Mouse (Mus musculus) MEL (cell line): Measurements from ENCODE around the gene Mchr1.

ENCODE experiments used
- BHLHE40 ChIP-seq: IDR thresholded peaks from 2 replicates; pipeline ENCODE4 v1.6.1; 2012; ENCODE audit warnings: low read depth, mild to moderate bottlenecking, inconsistent platforms, low read length, improper control_type of control experiment, borderline replicate concordance
- CTCF ChIP-seq, 3 experiments: IDR thresholded peaks in 2 of 3; conservative IDR thresholded peaks in 1 of 3; 2 replicates each; pipeline ENCODE4 v1.5.1; 2011 to 2012; ENCODE audit warnings: low read length in 3 of 3, low read depth in 2 of 3, mild to moderate bottlenecking in 2 of 3, improper control_type of control experiment in 1 of 3, inconsistent platforms in 1 of 3, mixed read lengths in 1 of 3, moderate library complexity in 1 of 3; ENCODE audit not compliant: control insufficient read depth in 1 of 3, insufficient read depth in 1 of 3, poor library complexity in 1 of 3, severe bottlenecking in 1 of 3
- UBTF ChIP-seq: IDR thresholded peaks from 2 replicates; pipeline ENCODE4 v1.6.1; 2012; ENCODE audit warnings: low read depth, mild to moderate bottlenecking, inconsistent platforms, low read length, improper control_type of control experiment, moderate library complexity, borderline replicate concordance; ENCODE audit not compliant: insufficient read depth
- ZC3H11A ChIP-seq: IDR thresholded peaks from 2 replicates; pipeline ENCODE4 v1.6.1; 2012; ENCODE audit warnings: low read depth, mild to moderate bottlenecking, inconsistent platforms, low read length, improper control_type of control experiment

DNA sequence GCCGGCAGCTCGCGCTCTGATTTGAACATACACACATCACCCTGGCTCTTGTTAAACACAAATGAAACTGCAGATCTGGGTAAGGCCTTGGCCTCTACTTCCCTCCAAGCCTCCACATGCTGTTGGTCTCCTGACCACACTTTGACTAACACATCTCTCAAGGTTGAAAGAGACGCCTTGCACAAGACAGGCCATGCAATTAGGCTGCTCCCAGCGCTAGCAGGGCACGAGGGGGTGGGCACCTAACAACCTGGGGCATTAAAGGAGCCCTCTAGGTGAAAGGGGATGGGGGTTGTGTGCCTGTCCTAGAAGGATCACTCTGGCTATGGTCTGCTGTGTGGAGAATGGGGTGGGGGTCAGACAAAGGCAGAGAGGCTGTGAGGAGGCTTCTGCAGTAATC is 43.4 kb downstream of the Mchr1 start:
- no peak for TF ChIP-seq BHLHE40
- TF ChIP-seq CTCF (IDR thresholded peaks at IDR 0.05 in 2 of 3, conservative IDR thresholded peaks at IDR 0.05 in 1 of 3; ENCODE audit: control insufficient read depth in 1 of 3, insufficient read depth in 1 of 3, low read depth in 2 of 3, low read length in 3 of 3, poor library complexity in 1 of 3, severe bottlenecking in 1 of 3) = no peak
- no peak for TF ChIP-seq ZC3H11A
- TF ChIP-seq UBTF = no peak
